Mouse (Mus musculus) ES-CJ7 (cell line): ENCODE data around the gene Mrpl36.

ENCODE experiments used
- DNase-seq: peaks from one replicate; pipeline ENCODE4 v3.0.0; 2011; ENCODE audit warnings: low read depth, low spot score

Mrpl36 gene

DNA sequence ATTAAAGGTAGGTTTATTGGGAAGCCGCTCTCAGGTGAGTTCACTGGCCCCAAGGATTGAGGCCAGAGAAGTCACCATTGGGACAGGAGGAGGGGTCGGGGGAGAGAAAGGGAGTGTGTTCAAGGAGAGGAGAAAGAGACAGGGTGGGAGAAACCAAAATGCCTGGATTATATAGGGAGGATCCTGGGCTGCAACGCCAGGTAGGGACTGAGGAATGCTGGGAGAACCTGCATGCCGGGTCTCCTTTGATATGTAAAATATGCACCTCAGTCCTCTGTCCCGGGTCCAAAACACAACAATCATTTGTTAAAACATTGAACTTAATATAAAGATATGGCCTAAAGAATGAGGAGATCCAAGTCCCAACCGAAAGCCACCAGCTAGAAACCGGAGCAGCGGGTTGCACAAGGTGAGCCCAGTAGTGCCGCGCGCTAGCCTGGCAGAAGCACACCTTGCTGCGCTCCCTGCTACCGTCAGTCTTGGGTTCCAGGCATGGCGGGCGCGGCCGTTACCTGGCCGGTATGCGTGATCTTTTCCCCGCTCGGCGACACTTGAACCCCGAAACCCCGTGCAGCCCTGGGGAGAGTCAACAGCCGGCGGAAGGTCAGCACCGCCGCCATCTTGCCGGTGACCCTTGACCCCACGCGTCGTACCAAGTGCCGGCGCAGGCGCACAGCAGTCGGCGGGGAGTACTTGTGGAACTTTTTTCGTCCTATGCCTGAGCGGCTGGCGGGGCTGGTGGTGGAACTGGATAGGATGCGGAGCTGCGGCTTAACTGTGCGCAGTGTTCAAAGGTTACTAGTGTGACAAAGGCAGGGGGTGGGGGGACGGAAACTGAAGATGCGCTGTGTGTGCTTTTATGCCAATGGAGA lies at the start of gene Mrpl36, which contains the start of gene Ndufs6:
Mrpl36 (plus strand) TSS at position 687 of the 872 bp plus-strand sequence.
Ndufs6 (minus strand) TSS at position 716 of the 872 bp plus-strand sequence.
- DNase-seq, result peak; percentile 96

DNA sequence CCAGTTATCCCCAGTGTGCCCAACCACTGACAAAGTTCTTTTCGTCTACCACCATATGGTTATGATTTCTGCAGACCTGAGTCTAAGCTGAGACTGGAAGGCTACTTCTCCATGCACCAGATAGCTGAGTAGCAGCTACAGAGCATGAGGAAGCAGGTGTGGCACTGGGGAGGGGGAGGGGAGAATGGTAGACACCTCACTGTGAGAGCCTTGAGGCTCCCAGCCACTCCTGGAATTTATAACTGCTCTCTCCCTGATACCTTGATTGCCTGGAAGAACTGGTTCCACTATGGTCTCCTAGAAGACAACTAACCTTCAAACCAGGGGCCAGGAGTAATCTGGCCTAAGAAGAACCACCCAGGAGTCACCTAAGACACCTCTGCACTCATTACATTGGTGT lies 49.1 kb upstream of the Mrpl36 start:
- DNase-seq, result no peak

DNA sequence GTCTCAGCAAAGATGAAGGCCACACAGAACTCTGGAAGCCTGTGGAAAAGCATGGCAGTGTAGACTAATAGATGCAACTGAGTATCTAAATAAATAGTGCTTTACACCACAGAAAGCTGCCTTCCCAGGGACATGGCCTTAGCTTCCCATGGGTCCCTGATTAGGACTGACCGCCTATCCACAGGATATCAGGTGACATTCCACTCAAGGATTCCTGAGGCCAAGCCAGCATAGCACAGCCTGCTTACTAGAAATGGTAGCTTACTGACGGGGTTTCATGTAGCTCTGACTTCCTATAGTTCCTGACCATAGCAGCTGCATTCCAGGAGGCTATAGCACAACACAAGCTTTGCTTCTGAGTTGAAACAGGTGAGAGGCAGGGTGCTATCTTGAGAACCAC lies 45.9 kb upstream of the Mrpl36 start:
- DNase-seq, result no peak

DNA sequence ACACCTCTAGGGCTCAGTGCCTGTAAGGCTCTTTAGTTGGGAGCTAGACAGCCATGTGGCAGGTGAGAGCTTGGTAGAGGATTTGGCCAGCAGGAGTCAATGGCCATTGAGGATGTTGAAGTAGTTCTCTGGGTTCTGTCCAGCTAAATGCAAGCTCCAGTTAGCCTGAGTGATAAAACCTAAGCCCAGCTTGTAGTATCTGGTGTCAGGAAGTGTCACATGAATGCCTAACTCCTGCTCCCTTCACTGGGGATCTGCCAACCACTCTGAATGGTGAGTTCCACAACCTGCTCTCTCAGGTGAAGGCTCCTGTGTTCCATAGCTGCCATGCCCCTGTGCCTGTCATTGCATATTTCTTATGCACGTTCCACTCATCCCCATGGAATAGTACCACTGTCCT lies 44.8 kb upstream of the Mrpl36 start:
- no peak for DNase-seq

DNA sequence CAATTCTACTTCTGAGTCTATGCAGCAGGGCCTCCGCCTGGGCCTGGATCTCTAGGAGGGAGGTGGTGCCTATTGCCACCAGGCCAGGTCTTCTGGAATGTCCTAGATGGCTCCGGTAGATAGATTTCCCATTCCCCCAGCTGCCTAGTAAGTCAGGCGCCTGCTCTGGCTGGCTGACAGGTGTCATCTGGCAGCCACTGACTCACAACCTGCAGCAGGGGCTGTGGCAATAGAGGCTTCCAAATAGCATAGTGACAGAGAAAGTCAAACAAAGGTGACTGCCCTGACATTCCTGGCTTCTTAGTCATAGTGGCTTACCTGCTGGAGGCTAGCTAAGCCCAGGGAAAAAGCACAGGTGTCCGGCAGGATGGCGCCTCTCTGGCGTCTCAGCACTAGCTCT lies 38.1 kb upstream of the Mrpl36 start:
- no peak for DNase-seq

DNA sequence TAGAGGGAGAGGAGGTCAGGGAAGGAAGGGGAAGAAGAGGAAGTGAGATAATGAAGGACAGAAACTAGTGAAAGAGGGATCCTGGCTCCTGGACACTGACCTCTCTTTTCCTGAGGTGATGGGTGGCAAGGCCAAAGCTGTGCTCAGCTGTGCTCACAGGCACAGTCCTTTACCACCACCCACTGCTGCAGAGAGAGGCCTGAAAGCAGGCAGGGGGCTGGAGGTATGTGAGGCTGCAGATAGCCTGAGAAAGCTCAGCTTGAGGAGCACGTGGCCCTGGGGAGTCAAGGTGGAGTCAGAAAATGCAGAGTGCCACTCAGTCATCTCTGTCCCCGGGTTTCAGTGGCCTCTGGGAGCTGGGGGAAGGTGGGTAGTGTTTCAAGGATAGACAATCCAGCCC lies 37.2 kb upstream of the Mrpl36 start:
- no peak for DNase-seq

DNA sequence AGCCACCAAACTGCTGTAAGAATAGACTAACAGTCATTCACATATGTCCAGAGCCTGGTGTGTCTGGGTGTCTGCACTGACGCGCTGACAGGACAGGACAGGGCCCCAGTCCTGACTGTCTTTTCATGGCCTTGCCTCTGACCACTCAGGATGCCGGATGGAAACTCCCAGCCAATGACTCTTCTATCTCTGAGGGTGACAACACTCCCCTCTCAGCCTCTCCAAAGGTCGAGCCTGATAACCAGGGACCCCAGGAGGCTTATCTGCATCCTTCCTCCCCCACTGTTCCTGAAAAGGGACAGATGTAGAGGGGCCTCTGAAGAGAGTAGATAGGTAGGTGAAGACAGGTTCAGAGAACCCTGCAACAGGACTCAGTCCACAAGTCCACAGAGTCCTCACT lies 29.6 kb upstream of the Mrpl36 start:
- no peak for DNase-seq

DNA sequence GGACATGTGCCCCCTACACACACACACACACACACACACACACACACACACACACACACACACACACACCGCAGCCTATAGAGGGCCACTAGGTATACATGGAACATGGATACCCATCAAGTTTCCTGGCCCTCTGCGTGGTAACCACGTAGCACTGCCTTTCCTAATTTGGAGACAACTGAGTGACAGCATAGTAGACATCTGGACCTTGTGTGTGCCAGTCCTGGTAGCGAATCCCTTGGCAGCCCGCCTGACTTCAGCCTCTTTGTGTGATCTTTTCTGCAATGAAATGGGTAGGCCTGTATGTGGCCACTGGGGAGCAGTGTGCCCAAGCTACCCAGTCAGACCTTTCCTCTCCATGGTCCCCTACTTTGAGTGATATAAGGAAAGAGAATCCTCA lies 29.0 kb upstream of the Mrpl36 start:
- no peak for DNase-seq

DNA sequence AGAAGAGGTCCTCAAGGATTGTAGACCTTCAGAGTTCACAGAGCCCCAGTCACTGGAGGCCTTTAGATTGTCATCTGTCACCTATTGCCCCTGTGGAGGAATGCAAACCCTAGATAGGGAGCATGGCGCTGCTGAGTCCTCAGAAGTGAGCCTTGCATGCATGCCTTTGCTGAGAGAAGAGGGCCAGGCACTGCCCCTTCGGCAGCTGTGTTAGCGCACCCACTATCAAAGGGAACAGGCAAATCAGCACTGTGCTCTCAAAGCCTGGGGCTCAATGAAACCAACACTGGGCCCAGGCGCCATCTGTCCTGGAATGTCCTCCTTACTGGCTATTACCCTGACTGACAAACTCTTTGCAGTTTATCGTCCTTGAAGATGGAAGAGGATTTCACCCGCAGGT lies 23.6 kb upstream of the Mrpl36 start:
- DNase-seq, result no peak

DNA sequence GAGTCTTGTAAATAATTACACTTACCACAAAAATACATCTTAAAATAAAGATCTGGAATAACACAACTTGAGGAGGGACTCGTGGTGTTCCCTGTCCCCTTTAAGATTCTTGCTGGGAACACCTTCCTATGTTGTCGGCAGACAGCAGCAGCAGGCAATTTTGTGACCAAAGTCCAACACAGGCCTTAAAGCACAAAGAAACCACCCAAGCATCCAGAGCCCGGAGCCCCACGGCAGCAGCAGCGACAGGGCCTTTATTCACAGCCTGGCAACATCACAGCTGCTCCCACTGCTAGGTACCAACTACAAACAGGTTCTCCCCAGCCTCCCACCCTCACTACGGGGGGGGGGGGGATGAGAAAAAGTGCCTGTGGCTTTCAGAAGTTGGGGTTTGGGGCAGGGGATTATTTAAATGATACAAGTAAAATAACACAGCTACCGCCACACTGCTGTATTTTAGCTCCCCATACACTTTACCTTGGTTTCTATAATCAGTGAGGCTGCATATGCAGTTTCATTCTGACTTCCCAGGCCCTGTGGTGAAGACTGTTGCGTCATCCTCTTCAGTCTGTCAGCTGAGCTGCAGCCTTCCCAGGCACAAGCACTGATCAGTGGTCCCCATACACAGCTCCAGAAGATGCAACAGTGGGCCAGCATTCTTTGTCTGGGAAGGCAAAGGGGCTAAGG lies 22.8 kb upstream of the Mrpl36 start:
- DNase-seq, result no peak

DNA sequence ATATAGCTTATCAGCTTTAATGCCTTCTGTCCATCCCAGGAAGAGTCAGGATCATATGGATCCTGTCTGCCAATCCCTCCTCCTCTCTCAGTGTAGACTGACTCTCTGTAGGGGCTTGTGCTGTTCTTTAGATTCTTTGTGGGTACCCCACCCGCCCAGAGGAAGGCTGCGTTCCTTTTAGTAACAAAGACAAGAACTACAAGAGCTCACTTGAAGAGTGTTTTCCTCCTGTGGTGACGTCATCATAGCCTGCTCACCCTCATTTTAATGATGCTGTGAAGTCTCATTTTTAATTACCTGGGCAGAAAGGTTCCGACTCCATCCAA lies 22.3 kb upstream of the Mrpl36 start:
- DNase-seq, result peak; percentile 25

DNA sequence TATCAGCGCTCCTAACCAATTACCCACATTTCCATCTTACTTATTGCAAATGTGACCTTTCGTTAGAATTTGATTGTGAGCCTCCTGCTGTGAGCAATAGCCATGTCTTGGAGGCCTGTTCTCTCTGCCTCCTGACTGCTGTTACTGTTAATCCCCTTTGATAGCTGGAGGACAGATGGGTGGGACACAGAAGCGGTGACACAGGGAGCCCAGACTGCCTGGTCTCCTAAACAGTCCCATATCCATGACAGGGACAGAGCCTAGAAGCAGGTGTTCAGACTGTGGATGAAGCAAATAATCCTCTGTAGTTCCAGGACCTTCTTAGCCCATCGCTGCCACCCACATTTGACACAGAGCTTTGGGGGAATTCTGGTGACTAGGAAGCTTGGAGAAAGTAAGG lies 21.9 kb upstream of the Mrpl36 start:
- DNase-seq, result no peak

DNA sequence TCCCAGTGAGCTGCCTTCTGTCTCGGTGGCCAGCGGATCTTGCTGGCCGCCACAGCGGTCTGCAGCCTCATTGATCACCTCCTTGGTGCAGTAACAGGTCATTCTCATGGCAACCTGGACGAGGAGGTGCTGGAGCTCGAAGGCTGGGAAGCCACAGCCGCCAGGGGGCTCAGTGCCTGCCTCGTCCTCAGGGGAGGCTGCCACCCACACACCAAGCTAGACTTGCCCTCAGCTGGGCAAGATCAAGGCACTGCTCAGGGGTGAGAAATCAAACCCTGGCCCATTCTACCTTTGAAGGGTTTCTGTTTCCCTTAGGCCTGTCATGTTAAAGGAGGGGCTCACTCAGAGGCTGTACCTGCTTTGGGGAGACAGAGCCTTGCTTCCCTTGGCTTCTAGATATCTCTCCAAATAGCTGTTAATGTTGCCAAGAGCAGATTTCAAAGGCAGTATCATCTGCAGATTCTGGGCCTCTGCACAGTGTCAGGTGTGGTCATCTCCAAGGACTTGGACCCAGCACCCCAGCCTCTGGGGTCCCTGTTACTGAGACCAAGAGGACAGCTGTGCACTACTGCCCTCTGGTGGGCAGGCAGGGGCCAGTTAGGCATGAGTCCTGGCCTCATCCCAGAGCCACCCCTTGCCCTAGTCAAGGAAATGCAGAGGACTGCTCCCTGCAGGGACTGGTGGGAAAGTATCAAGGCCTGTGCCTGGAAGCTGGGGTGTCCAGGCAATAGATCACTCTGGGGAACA lies 18.0 kb upstream of the Mrpl36 start:
- peak; percentile 68 for DNase-seq

DNA sequence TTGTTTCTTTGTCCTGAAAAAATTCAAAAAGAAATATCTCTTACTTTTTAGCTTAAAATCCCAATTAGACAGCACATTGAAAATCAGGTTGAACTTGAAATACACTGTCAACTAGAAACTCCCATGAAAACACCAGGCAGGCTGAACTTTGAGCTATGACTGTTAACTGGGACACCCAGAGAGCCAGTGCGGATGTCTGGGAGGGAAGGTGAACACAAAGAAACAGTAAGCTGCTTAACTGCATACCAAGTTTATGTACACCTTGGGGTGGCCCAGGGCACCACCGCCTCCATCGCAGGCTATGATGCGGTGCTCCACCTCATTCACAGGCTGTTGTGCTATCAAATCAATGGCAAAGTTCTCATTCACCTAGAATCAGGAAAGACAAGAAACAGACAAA lies 8.3 kb upstream of the Mrpl36 start:
- DNase-seq, result no peak

DNA sequence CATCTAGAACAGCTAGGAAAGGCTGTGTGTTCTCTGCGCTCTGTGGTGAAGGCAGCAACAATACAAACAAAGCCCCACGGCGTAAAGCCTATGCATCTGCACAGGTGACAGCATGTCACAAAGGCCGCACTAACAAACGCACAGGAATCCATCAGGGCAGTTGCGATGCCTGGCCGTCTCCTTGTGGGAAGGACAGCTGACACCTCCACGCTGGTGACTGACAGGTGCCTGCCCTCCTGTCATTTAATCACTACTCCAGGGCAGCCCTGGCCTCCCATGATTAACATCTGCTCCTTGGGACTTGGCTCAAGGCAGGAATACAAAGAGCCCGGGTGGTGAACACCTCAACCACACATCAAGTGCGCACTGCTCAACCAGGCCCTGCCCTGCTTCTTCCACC lies 5.7 kb upstream of the Mrpl36 start:
- DNase-seq, result no peak

DNA sequence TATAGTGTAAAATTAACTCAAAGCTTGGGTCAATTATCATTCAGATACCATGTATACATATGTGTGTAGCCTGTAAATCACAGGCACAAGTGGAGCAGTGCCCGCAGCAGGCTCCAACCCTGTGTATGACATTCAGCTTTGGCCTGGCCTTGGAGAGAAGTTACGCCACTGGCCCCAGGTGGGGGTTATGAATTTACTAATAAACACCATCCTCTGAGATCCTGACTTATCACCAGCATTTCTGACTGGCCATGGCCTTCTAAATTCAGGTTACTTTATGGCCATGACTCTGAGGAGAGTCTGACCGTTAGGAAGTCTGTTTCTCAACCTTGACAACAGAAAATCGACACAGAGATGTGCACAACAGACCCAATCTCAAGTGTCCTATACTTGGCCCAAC lies 4.9 kb upstream of the Mrpl36 start:
- DNase-seq, result no peak

DNA sequence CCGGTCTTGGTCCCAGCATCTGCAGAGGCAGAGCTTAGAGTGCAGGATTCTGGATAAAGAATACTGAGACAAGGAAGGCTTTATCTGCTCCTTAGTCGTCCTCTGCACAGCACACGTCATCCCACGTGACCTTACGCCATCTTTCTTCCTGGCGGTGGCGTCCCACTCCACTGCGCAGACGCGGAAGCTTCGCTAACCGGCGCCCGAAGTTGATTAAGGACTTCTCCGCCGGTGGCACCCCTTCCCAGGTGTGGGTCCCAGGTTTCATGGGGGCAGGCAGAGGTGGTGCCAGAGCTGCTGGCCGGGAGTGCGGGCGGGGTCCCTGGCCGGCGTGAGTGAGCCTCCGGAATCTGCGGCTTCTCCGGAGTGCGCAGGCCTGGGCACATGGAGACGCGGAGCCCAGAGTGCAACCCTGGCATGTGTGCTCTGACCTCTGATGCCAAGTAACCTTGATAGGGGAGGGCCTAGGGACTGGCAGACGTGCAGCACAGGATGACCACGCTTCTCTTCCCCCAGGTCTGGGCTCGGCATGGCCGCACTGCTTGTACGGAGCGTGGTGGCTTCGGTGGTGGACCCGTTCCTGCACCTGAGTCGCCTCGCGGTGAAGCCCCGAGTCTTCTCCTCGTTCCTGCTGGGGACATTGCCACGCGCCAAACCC lies 2.7 kb downstream of the Mrpl36 start:
- DNase-seq, result peak; percentile 91

DNA sequence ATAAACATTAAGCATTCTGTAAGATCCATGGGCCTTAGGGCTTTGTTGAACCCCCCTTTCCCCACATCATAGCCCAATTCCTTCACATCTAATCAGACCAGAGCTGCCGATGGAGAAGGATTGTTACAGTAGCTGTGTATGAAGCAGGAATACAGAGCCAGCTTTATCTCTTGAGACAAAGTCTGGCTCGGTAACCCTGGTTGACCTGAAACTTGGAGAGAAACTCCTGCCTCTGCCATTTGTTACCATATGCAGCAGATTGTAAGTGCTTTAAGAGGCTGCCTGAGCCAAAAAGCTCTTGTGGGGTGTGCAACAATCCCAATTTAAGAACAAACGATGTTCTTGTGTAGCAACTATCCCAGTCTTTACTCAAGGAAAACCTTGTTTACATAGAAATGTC lies 3.4 kb downstream of the Mrpl36 start:
- DNase-seq, result no peak

DNA sequence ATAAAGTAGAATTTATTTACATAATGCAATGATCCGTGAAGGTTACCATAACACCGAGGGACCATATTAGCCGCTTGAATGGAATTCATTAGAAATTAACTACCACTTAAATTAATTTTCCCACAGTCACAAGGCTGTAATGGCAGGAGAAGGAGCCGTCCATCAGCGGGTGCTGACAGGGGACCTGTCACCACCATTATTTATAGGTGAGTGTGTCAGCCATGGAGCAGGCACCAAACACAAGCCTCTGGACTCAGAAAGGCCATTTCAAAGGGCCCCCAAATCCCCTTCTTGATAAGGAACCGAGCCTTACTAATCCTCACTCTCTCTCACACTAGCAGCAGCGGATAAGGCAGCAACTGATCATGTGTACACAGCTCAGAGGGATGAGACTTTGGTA lies 8.4 kb downstream of the Mrpl36 start:
- DNase-seq, result no peak

DNA sequence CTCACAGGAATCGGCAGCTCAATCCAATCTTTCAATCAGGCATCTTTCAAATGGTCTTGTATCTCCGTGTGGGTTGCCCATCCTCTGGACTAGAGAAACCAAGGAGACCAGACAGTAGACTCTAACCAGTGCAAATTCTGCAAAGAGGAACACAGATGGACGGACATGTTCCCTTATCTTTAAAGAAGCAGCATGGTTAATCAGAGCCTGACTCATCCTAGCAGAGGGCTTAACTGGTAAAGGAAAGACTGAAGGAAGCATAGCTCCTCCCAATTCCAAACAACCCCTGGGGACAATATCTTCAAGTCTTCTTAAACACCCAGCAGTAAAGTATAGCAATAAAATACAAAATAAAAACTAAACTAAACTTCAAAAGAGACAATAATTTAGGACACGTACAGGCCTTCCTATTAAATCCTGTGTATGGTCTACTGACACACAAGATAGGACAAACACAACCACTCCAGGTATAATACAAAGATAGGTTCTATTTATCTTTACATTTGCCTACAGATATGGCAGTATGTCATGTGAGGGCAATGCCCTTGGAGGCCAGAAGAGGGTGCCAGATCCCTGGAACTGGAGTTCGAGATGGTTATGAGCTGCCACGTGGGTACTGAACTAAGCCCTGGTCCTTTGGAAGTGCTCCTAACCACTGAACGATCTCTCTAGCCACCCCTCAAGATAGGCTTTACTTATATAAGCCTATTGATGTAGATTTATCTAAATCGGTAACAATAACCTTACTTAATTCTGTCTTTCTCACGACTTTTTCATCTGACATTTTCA lies 17.0 kb downstream of the Mrpl36 start:
- peak; percentile 92 for DNase-seq

DNA sequence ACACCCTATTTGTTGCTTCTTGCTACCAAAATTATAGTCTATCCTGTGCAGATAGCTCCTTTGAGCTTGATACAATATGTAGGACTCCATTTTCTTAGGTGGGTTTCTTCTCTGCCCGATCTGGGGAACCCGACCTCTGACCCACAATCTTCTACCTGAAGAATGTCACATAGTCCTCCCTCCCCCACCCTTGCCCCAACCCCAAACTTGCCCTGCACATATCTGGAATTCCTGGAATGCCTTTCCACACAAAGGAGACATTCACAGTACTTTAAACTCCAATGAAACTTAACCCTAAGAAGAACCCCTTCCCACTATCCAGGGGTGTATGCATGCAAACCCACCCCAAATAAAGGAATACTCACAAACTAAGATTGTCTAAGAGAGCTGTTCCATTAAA lies 17.8 kb downstream of the Mrpl36 start:
- DNase-seq, result peak; percentile 95
